Mouse (Mus musculus): ENCODE data around the gene Nlk.
"Not testable (repeated sequence)": the region's sequence is repeated elsewhere in the genome, so short reads cannot be mapped to it uniquely, and the experiment has no call there.

Gene Nlk

GRCm38 (mm10) chr11:78681058-78681457 is 16.1 kb downstream of the Nlk start:
- DNase-seq, result no peak

- DNase-seq, result no peak
These were observed 18.4 kb downstream of the Nlk start for GRCm38 (mm10) chr11:78678761-78679160.

GRCm38 (mm10) chr11:78668647-78669046 is 28.5 kb downstream of the Nlk start:
- no peak for DNase-seq

GRCm38 (mm10) chr11:78664853-78665252 is 32.3 kb downstream of the Nlk start:
- no peak for DNase-seq

- DNase-seq, result no peak
These were observed 33.3 kb downstream of the Nlk start for GRCm38 (mm10) chr11:78663916-78664315.

GRCm38 (mm10) chr11:78649143-78649542 is 48.0 kb downstream of the Nlk start:
- no peak for DNase-seq

GRCm38 (mm10) chr11:78648405-78648804 is 48.8 kb downstream of the Nlk start:
- DNase-seq, result not testable (repeated sequence)

- DNase-seq, result no peak
These were observed 53.4 kb downstream of the Nlk start for GRCm38 (mm10) chr11:78643746-78644145.

GRCm38 (mm10) chr11:78642151-78642550 is 55.0 kb downstream of the Nlk start:
- DNase-seq, result no peak

GRCm38 (mm10) chr11:78641088-78641487 is 56.1 kb downstream of the Nlk start:
- DNase-seq, result no peak

- DNase-seq, result no peak
These were observed 64.4 kb downstream of the Nlk start for GRCm38 (mm10) chr11:78632782-78633181.

GRCm38 (mm10) chr11:78628871-78629270 is 68.3 kb downstream of the Nlk start:
- DNase-seq, result no peak

- DNase-seq, result peak; percentile 25
These were observed 72.8 kb downstream of the Nlk start for GRCm38 (mm10) chr11:78624377-78624776.

- DNase-seq, result no peak
These were observed 75.2 kb downstream of the Nlk start for GRCm38 (mm10) chr11:78621926-78622325.

GRCm38 (mm10) chr11:78620179-78620578 is 77.0 kb downstream of the Nlk start:
- no peak for DNase-seq

GRCm38 (mm10) chr11:78611273-78611672 is 85.9 kb downstream of the Nlk start:
- DNase-seq, result no peak

GRCm38 (mm10) chr11:78609657-78610056 is 87.5 kb downstream of the Nlk start:
- DNase-seq, result no peak

GRCm38 (mm10) chr11:78604826-78605225 is 92.3 kb downstream of the Nlk start:
- DNase-seq, result no peak

- DNase-seq, result no peak
These were observed 94.4 kb downstream of the Nlk start for GRCm38 (mm10) chr11:78602781-78603180.

GRCm38 (mm10) chr11:78600926-78601590 is 96.1 kb downstream of the Nlk start:
- no peak for DNase-seq

- peak; percentile 29 for DNase-seq
These were observed 96.7 kb downstream of the Nlk start for GRCm38 (mm10) chr11:78600496-78600895.

- peak; percentile 47 for DNase-seq
These were observed 97.1 kb downstream of the Nlk start for GRCm38 (mm10) chr11:78600051-78600450.

- DNase-seq, result no peak
These were observed 98.3 kb downstream of the Nlk start for GRCm38 (mm10) chr11:78598763-78599415.

GRCm38 (mm10) chr11:78596750-78597149 is 100.4 kb downstream of the Nlk start:
- no peak for DNase-seq

- DNase-seq, result no peak
These were observed 101.4 kb downstream of the Nlk start for GRCm38 (mm10) chr11:78595773-78596172.
